Mouse (Mus musculus) MEL (cell line): ENCODE results near the gene Smarcd2. TPM values are rescaled to one million over a fixed set of nuclear protein-coding genes. Genes with fewer than 3 reads are reported as not detected.

ENCODE experiments used
- DNase-seq: peaks from one replicate; pipeline ENCODE4 v3.0.0; 2011; ENCODE audit warnings: low read depth, low spot score
- H3K27ac ChIP-seq: 2 replicates; pipeline ENCODE4 v1.5.1; 2012; ENCODE audit warnings: low read depth, mild to moderate bottlenecking, control low read depth, low read length, moderate library complexity; ENCODE audit not compliant: control insufficient read depth
- H3K27me3 ChIP-seq, 2 experiments: fragments of 150-350 bp in 1 of 2; sonication (generic) in 1 of 2; 2 replicates each; pipeline ENCODE4 v1.6.1; 2012; ENCODE audit warnings: low read length in 2 of 2, mild to moderate bottlenecking in 2 of 2, improper control_type of control experiment in 1 of 2, moderate library complexity in 1 of 2; ENCODE audit not compliant: insufficient read depth in 2 of 2, control insufficient read depth in 1 of 2
- H3K36me3 ChIP-seq, 2 experiments: 2 replicates each; pipeline ENCODE4 v1.6.1; 2012 to 2014; ENCODE audit warnings: low read length in 2 of 2, improper control_type of control experiment in 1 of 2, inconsistent platforms in 1 of 2, mild to moderate bottlenecking in 1 of 2; ENCODE audit not compliant: insufficient read depth in 2 of 2, control insufficient read depth in 1 of 2
- H3K4me1 ChIP-seq, 2 experiments: fragments of 150-350 bp in 1 of 2; sonication (generic) in 1 of 2; 2 replicates each; pipeline ENCODE4 v1.6.1; 2012; ENCODE audit warnings: low read length in 2 of 2, improper control_type of control experiment in 1 of 2, mild to moderate bottlenecking in 1 of 2; ENCODE audit not compliant: insufficient read depth in 2 of 2, control insufficient read depth in 1 of 2
- H3K4me3 ChIP-seq, 2 experiments: fragments of 150-350 bp in 1 of 2; sonication (generic) in 1 of 2; 2 replicates each; pipeline ENCODE4 v1.5.1; 2012; ENCODE audit warnings: low read depth in 2 of 2, low read length in 2 of 2, mild to moderate bottlenecking in 2 of 2, moderate library complexity in 2 of 2, control low read depth in 1 of 2, improper control_type of control experiment in 1 of 2; ENCODE audit not compliant: control insufficient read depth in 1 of 2, insufficient read depth in 1 of 2
- H3K79me2 ChIP-seq: 2 replicates; pipeline ENCODE4 v1.6.1; 2012; ENCODE audit warnings: mild to moderate bottlenecking, low read length, moderate library complexity; ENCODE audit not compliant: control insufficient read depth, poor library complexity, insufficient read depth
- H3K9ac ChIP-seq: 2 replicates; pipeline ENCODE4 v1.6.1; 2012; ENCODE audit warnings: low read depth, mild to moderate bottlenecking, control low read depth, low read length, moderate library complexity; ENCODE audit not compliant: control insufficient read depth, poor library complexity, severe bottlenecking
- H3K9me3 ChIP-seq: fragments of 150-350 bp; sonication (generic); replicated peaks from 2 replicates; pipeline ENCODE4 v1.6.1; 2012; ENCODE audit warnings: mild to moderate bottlenecking, low read length, improper control_type of control experiment, moderate library complexity; ENCODE audit not compliant: insufficient read depth
- CHD1 ChIP-seq: IDR thresholded peaks from 2 replicates; pipeline ENCODE4 v1.6.1; 2012; ENCODE audit warnings: low read depth, mild to moderate bottlenecking, inconsistent platforms, low read length, improper control_type of control experiment
- CHD2 ChIP-seq: IDR thresholded peaks from 2 replicates; pipeline ENCODE4 v1.6.1; 2011; ENCODE audit warnings: low read length, improper control_type of control experiment
- CTCF ChIP-seq, 3 experiments: IDR thresholded peaks in 2 of 3; conservative IDR thresholded peaks in 1 of 3; 2 replicates each; pipeline ENCODE4 v1.5.1; 2011 to 2012; ENCODE audit warnings: low read length in 3 of 3, low read depth in 2 of 3, mild to moderate bottlenecking in 2 of 3, improper control_type of control experiment in 1 of 3, inconsistent platforms in 1 of 3, mixed read lengths in 1 of 3, moderate library complexity in 1 of 3; ENCODE audit not compliant: control insufficient read depth in 1 of 3, insufficient read depth in 1 of 3, poor library complexity in 1 of 3, severe bottlenecking in 1 of 3
- ELF1 ChIP-seq: IDR thresholded peaks from 2 replicates; pipeline ENCODE4 v1.6.1; 2014; ENCODE audit warnings: low read depth, mild to moderate bottlenecking, inconsistent platforms, low read length, improper control_type of control experiment, moderate library complexity
- EP300 ChIP-seq, 2 experiments: IDR thresholded peaks; 2 replicates each; pipeline ENCODE4 v1.6.1; 2011; ENCODE audit warnings: improper control_type of control experiment in 2 of 2, low read length in 2 of 2, low read depth in 1 of 2, mild to moderate bottlenecking in 1 of 2
- ETS1 ChIP-seq: IDR thresholded peaks from 2 replicates; pipeline ENCODE4 v1.6.1; 2012; ENCODE audit warnings: low read depth, mild to moderate bottlenecking, inconsistent platforms, low read length, improper control_type of control experiment, moderate library complexity
- GABPA ChIP-seq: IDR thresholded peaks from 2 replicates; pipeline ENCODE4 v1.6.1; 2012; ENCODE audit warnings: low read depth, mild to moderate bottlenecking, inconsistent platforms, low read length, improper control_type of control experiment, moderate library complexity
- JUND ChIP-seq: IDR thresholded peaks from 2 replicates; pipeline ENCODE4 v1.6.1; 2011; ENCODE audit warnings: low read depth, mild to moderate bottlenecking, improper control_type of control experiment, low read length
- KAT2A ChIP-seq: conservative IDR thresholded peaks from 2 replicates; pipeline ENCODE4 v1.6.1; 2012; ENCODE audit warnings: low read depth, low read length, improper control_type of control experiment, inconsistent platforms
- MAFK ChIP-seq: IDR thresholded peaks from 2 replicates; pipeline ENCODE4 v1.6.1; 2011; ENCODE audit warnings: low read depth, mild to moderate bottlenecking, low read length, improper control_type of control experiment, borderline replicate concordance
- MAX ChIP-seq: IDR thresholded peaks from 2 replicates; pipeline ENCODE4 v1.6.1; 2011; ENCODE audit warnings: low read length, improper control_type of control experiment
- MAZ ChIP-seq: IDR thresholded peaks from 2 replicates; pipeline ENCODE4 v1.6.1; 2012; ENCODE audit warnings: low read depth, mild to moderate bottlenecking, inconsistent platforms, low read length, improper control_type of control experiment
- MEF2A ChIP-seq: IDR thresholded peaks from 2 replicates; pipeline ENCODE4 v1.6.1; 2014; ENCODE audit warnings: low read depth, mild to moderate bottlenecking, inconsistent platforms, low read length, improper control_type of control experiment; ENCODE audit not compliant: poor library complexity, insufficient replicate concordance, severe bottlenecking; ENCODE audit errors: extremely low read depth
- MXI1 ChIP-seq: IDR thresholded peaks from 2 replicates; pipeline ENCODE4 v1.6.1; 2011; ENCODE audit warnings: mild to moderate bottlenecking, low read depth, low read length, improper control_type of control experiment
- MYB ChIP-seq: IDR thresholded peaks from 2 replicates; pipeline ENCODE4 v1.6.1; 2011; ENCODE audit warnings: mild to moderate bottlenecking, low read depth, low read length, improper control_type of control experiment
- NELFE ChIP-seq: IDR thresholded peaks from 2 replicates; pipeline ENCODE4 v1.6.1; 2011; ENCODE audit warnings: low read depth, low read length, improper control_type of control experiment
- NRF1 ChIP-seq: IDR thresholded peaks from 2 replicates; pipeline ENCODE4 v1.6.1; 2014; ENCODE audit warnings: low read depth, mild to moderate bottlenecking, inconsistent platforms, low read length, improper control_type of control experiment, moderate library complexity; ENCODE audit not compliant: poor library complexity, insufficient read depth, severe bottlenecking
- POLR2A ChIP-seq, 2 experiments: IDR thresholded peaks; 2 replicates each; pipeline ENCODE4 v1.6.1; 2011 to 2012; ENCODE audit warnings: low read length in 2 of 2, mild to moderate bottlenecking in 2 of 2, control low read depth in 1 of 2, improper control_type of control experiment in 1 of 2, low read depth in 1 of 2, moderate library complexity in 1 of 2; ENCODE audit not compliant: control insufficient read depth in 1 of 2, insufficient read depth in 1 of 2, poor library complexity in 1 of 2
- POLR2AphosphoS2 ChIP-seq: IDR thresholded peaks from 2 replicates; pipeline ENCODE4 v1.6.1; 2011; ENCODE audit warnings: low read length, improper control_type of control experiment
- RAD21 ChIP-seq: IDR thresholded peaks from 2 replicates; pipeline ENCODE4 v1.6.1; 2011; ENCODE audit warnings: mild to moderate bottlenecking, low read depth, low read length, improper control_type of control experiment
- RCOR1 ChIP-seq: IDR thresholded peaks from 2 replicates; pipeline ENCODE4 v1.6.1; 2012; ENCODE audit warnings: low read depth, mild to moderate bottlenecking, inconsistent platforms, low read length, improper control_type of control experiment
- SIN3A ChIP-seq: IDR thresholded peaks from 2 replicates; pipeline ENCODE4 v1.6.1; 2012; ENCODE audit warnings: low read length, improper control_type of control experiment, inconsistent platforms
- SMC3 ChIP-seq: IDR thresholded peaks from 2 replicates; pipeline ENCODE4 v1.6.1; 2011; ENCODE audit warnings: low read depth, low read length, improper control_type of control experiment
- TAL1 ChIP-seq: IDR thresholded peaks from 2 replicates; pipeline ENCODE4 v1.6.1; 2012; ENCODE audit warnings: mild to moderate bottlenecking, inconsistent platforms, low read length, moderate library complexity, mixed read lengths
- TBP ChIP-seq: IDR thresholded peaks from 2 replicates; pipeline ENCODE4 v1.8.0; 2011; ENCODE audit warnings: low read depth, low read length, improper control_type of control experiment
- TCF12 ChIP-seq: IDR thresholded peaks from 2 replicates; pipeline ENCODE4 v1.6.1; 2014; ENCODE audit warnings: low read depth, mild to moderate bottlenecking, inconsistent platforms, low read length, improper control_type of control experiment, moderate library complexity
- UBTF ChIP-seq: IDR thresholded peaks from 2 replicates; pipeline ENCODE4 v1.6.1; 2012; ENCODE audit warnings: low read depth, mild to moderate bottlenecking, inconsistent platforms, low read length, improper control_type of control experiment, moderate library complexity, borderline replicate concordance; ENCODE audit not compliant: insufficient read depth
- USF1 ChIP-seq: IDR thresholded peaks from 2 replicates; pipeline ENCODE4 v1.6.1; 2014; ENCODE audit warnings: low read depth, mild to moderate bottlenecking, inconsistent platforms, low read length, improper control_type of control experiment, moderate library complexity
- USF2 ChIP-seq, 2 experiments: IDR thresholded peaks; 2 replicates each; pipeline ENCODE4 v1.6.1; 2011 to 2012; ENCODE audit warnings: improper control_type of control experiment in 2 of 2, low read length in 2 of 2, borderline replicate concordance in 1 of 2, inconsistent platforms in 1 of 2, low read depth in 1 of 2, mild to moderate bottlenecking in 1 of 2; ENCODE audit not compliant: insufficient read depth in 1 of 2
- ZC3H11A ChIP-seq: IDR thresholded peaks from 2 replicates; pipeline ENCODE4 v1.6.1; 2012; ENCODE audit warnings: low read depth, mild to moderate bottlenecking, inconsistent platforms, low read length, improper control_type of control experiment
- ZMIZ1 ChIP-seq: IDR thresholded peaks from 2 replicates; pipeline ENCODE4 v1.6.1; 2012; ENCODE audit warnings: low read depth, mild to moderate bottlenecking, inconsistent platforms, low read length, improper control_type of control experiment, moderate library complexity
- ZNF384 ChIP-seq: IDR thresholded peaks from 2 replicates; pipeline ENCODE4 v1.6.1; 2012; ENCODE audit warnings: low read depth, mild to moderate bottlenecking, inconsistent platforms, low read length, improper control_type of control experiment
- polyA plus RNA-seq, 2 experiments: library from polyadenylated mRNA; stranded (reverse) in 1 of 2; unstranded in 1 of 2; fragments of >175 nt in 1 of 2; fragments of >200 nt in 1 of 2; gene quantifications; 2 replicates each; pipeline versions ENCODE4 v1.2.1 to v1.2.4; 2012; ENCODE audit warnings: low replicate concordance in 2 of 2, low read depth in 1 of 2; ENCODE audit not compliant: insufficient read length in 2 of 2, insufficient read depth in 1 of 2, missing spikeins in 1 of 2
- total RNA-seq: library from RNA; depleted of rRNA; stranded (reverse); fragments of 300-350 nt; gene quantifications from 2 replicates; pipeline ENCODE4 v1.2.3, GENCODE M21; 2012

Smarcd2 gene
- total and polyA plus RNA-seq, 3 experiments = 123 to 131 TPM; not detected in 1

DNA sequence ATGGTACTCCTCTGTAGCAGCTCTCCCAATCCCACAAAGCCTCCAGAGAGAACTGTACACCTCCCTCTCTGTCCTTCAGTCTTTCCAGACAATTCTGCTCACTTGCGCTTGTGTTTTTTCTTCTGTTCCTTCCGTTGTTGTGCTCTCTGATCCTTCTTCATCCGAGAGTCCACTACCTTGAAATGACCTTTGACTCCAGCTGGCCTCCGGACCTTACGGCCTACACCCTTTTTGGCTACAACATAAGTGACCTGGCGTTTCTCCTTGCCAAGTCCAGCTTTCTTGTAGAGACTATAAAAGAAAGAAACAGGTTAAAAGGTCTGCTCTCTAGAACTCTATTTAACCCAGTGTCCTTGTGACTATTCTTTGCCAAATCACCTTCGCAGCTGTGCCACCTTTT is 23.4 kb downstream of the Smarcd2 start:
- no peak overlapping the region for H3K27ac ChIP-seq
- no peak overlapping the region for H3K4me3 ChIP-seq
- peaks cover 7 to 51% of the 10 kb centered on the region in 2 experiments for H3K36me3 ChIP-seq
- H3K27me3 ChIP-seq = no peaks in the 10 kb centered on the region
- 0 out of 4 replicates have a peak, but pooled peaks cover 0 to 2% of the 10 kb centered on the region in 2 experiments for H3K4me1 ChIP-seq
- no peak for DNase-seq
- H3K79me2 ChIP-seq = peaks cover 15% of the 10 kb centered on the region
- no peak overlapping the region for H3K9ac ChIP-seq
- no peaks in the 10 kb centered on the region for H3K9me3 ChIP-seq
- TF ChIP-seq POLR2A (IDR thresholded peaks at IDR 0.05; ENCODE audit: control insufficient read depth in 1 of 2, insufficient read depth in 1 of 2, low read depth in 1 of 2, low read length in 2 of 2, poor library complexity in 1 of 2) (peak in 1 of 2 experiments; percentile 44; a peak in 1 of 4 replicates), ZC3H11A (no peak), SMC3 (no peak)

GRCm38 (mm10) chr11:106246834-106247233 is 25.9 kb downstream of the Smarcd2 start:
- Histone ChIP-seq H3K36me3 (peaks cover 0 to 59% of the 10 kb centered on the region in 2 experiments; a peak in 2 of 4 replicates), H3K4me1 (no peaks in the 10 kb centered on the region), H3K9ac (no peak overlapping the region), H3K79me2 (peaks cover 3% of the 10 kb centered on the region; the same call in 1 of the 2 replicates), H3K4me3 (no peak overlapping the region), H3K27me3 (no peaks in the 10 kb centered on the region), H3K9me3 (no peaks in the 10 kb centered on the region), H3K27ac (no peak overlapping the region)
- DNase-seq = peak; percentile 75
- no peak for TF ChIP-seq EP300 (IDR thresholded peaks at IDR 0.05; ENCODE audit: low read depth in 1 of 2, low read length in 2 of 2)
- TF ChIP-seq SIN3A = no peak
- TF ChIP-seq MEF2A = no peak
- peak; percentile 68 for TF ChIP-seq RAD21
- TF ChIP-seq CTCF (IDR thresholded peaks at IDR 0.05 in 2 of 3, conservative IDR thresholded peaks at IDR 0.05 in 1 of 3; ENCODE audit: control insufficient read depth in 1 of 3, insufficient read depth in 1 of 3, low read depth in 2 of 3, low read length in 3 of 3, poor library complexity in 1 of 3, severe bottlenecking in 1 of 3) = peak; percentile 61 to 78 (median 76)
- TF ChIP-seq MAX = no peak
- no peak for TF ChIP-seq TBP
- no peak for TF ChIP-seq USF1
- peak; percentile 36; the same call in 1 of the 2 replicates for TF ChIP-seq ZNF384
- TF ChIP-seq NRF1 = no peak
- no peak for TF ChIP-seq ELF1
- TF ChIP-seq USF2 (IDR thresholded peaks at IDR 0.05; ENCODE audit: borderline replicate concordance in 1 of 2, insufficient read depth in 1 of 2, low read depth in 1 of 2, low read length in 2 of 2) = no peak
- no peak for TF ChIP-seq POLR2AphosphoS2
- TF ChIP-seq TCF12 = no peak
- TF ChIP-seq UBTF = no peak
- TF ChIP-seq POLR2A (IDR thresholded peaks at IDR 0.05; ENCODE audit: control insufficient read depth in 1 of 2, insufficient read depth in 1 of 2, low read depth in 1 of 2, low read length in 2 of 2, poor library complexity in 1 of 2) = no peak
- TF ChIP-seq RCOR1 = no peak
- TF ChIP-seq ETS1 = no peak
- TF ChIP-seq SMC3 = peak; percentile 66
- TF ChIP-seq CHD1 = no peak
- no peak for TF ChIP-seq GABPA
- TF ChIP-seq CHD2 = no peak
- no peak for TF ChIP-seq TAL1
- no peak for TF ChIP-seq MAZ
- TF ChIP-seq JUND = no peak
- TF ChIP-seq ZMIZ1 = no peak
- no peak for TF ChIP-seq MAFK
- no peak for TF ChIP-seq MYB
- TF ChIP-seq NELFE = no peak
- no peak for TF ChIP-seq KAT2A
- TF ChIP-seq MXI1 = no peak
